Mouse (Mus musculus): ENCODE measurements around the gene Derl2.

- TF ChIP-seq CTCF (IDR thresholded peaks at IDR 0.05; ENCODE audit: control insufficient read depth, insufficient read depth, insufficient read length) (peak; percentile 97), MAX (IDR thresholded peaks at IDR 0.05) (peak; percentile 97), MYOD1 (IDR thresholded peaks at IDR 0.05; ENCODE audit: control insufficient read depth, insufficient read length, low read depth) (no peak), USF1 (IDR thresholded peaks at IDR 0.05; ENCODE audit: low read depth) (peak; percentile 53)
These were observed 36.9 kb downstream of the Derl2 start, which contains the start of gene C1qbp for GRCm38 (mm10) chr11:70982557-70983228.
